Mouse (Mus musculus): Measurements from ENCODE around the gene Tecta.

- TF ChIP-seq POLR2A (IDR thresholded peaks at IDR 0.05; ENCODE audit: insufficient read depth, low read length): no peak
- no peak for TF ChIP-seq EP300 (IDR thresholded peaks at IDR 0.05; ENCODE audit: insufficient read depth, low read depth, low read length)
Observed at GRCm38 (mm10) chr9:42337026-42337425, 62.7 kb downstream of the Tecta start.
